Mouse (Mus musculus) CH12.LX (cell line): Measurements from ENCODE around the gene Nme9. TPM values are rescaled to one million over a fixed set of nuclear protein-coding genes. Genes with fewer than 3 reads are reported as not detected.

Source experiments
- DNase-seq: peaks from one replicate; pipeline ENCODE4 v3.0.0-alpha.2; 2013; ENCODE audit errors: extremely low read depth
- H3K27ac ChIP-seq: 2 replicates; pipeline ENCODE4 v1.5.1; 2012; ENCODE audit warnings: low read depth, mild to moderate bottlenecking, control low read depth, moderate library complexity; ENCODE audit not compliant: insufficient read depth
- H3K27me3 ChIP-seq: replicated peaks from 2 replicates; pipeline ENCODE3; 2012; ENCODE audit warnings: inconsistent platforms
- H3K36me3 ChIP-seq, 2 experiments: replicated peaks in 1 of 2; 2 replicates each; pipeline versions ENCODE3 to v1.6.1; 2012; ENCODE audit warnings: inconsistent platforms in 1 of 2, low read length in 1 of 2, mild to moderate bottlenecking in 1 of 2, mixed read lengths in 1 of 2, moderate library complexity in 1 of 2; ENCODE audit not compliant: control insufficient read depth in 1 of 2, insufficient read depth in 1 of 2
- H3K4me1 ChIP-seq, 2 experiments: 2 replicates each; pipeline ENCODE4 v1.6.1; 2012; ENCODE audit warnings: inconsistent platforms in 1 of 2, moderate library complexity in 1 of 2; ENCODE audit not compliant: insufficient read depth in 2 of 2, control insufficient read depth in 1 of 2
- H3K4me2 ChIP-seq: 2 replicates; pipeline ENCODE4 v1.6.1; 2012; ENCODE audit warnings: low read depth, mild to moderate bottlenecking, control low read depth; ENCODE audit not compliant: poor library complexity, insufficient read depth, severe bottlenecking
- H3K4me3 ChIP-seq, 3 experiments: fragments of 150-350 bp in 1 of 3; sonication (generic) in 1 of 3; replicated peaks in 1 of 3; 2 replicates each; pipeline versions ENCODE3 to v1.5.1; 2011 to 2012; ENCODE audit warnings: low read depth in 2 of 3, low read length in 2 of 3, mild to moderate bottlenecking in 2 of 3, moderate library complexity in 2 of 3, control low read depth in 1 of 3, improper control_type of control experiment in 1 of 3, inconsistent platforms in 1 of 3, mixed read lengths in 1 of 3; ENCODE audit not compliant: poor library complexity in 1 of 3
- H3K79me2 ChIP-seq: replicated peaks from 2 replicates; pipeline ENCODE4 v1.6.1; 2012; ENCODE audit warnings: mild to moderate bottlenecking, moderate library complexity; ENCODE audit not compliant: control insufficient read depth, poor library complexity, insufficient read depth, severe bottlenecking; ENCODE audit errors: extremely low read depth
- H3K9ac ChIP-seq: 2 replicates; pipeline ENCODE4 v1.6.1; 2012; ENCODE audit warnings: low read depth, mild to moderate bottlenecking, control low read depth, moderate library complexity; ENCODE audit not compliant: insufficient read depth
- H3K9me3 ChIP-seq: replicated peaks from 2 replicates; pipeline ENCODE3; 2012; ENCODE audit warnings: low read length, inconsistent platforms, mixed read lengths
- BHLHE40 ChIP-seq: IDR thresholded peaks from 2 replicates; pipeline ENCODE4 v1.6.1; 2011; ENCODE audit warnings: mild to moderate bottlenecking, low read depth, low read length, improper control_type of control experiment
- MAX ChIP-seq: IDR thresholded peaks from 2 replicates; pipeline ENCODE4 v1.6.1; 2011; ENCODE audit warnings: low read length, improper control_type of control experiment
- MAZ ChIP-seq: IDR thresholded peaks from 2 replicates; pipeline ENCODE4 v1.6.1; 2012; ENCODE audit warnings: low read depth, mild to moderate bottlenecking, inconsistent platforms, low read length, improper control_type of control experiment, moderate library complexity
- MEF2A ChIP-seq: IDR thresholded peaks from 2 replicates; pipeline ENCODE4 v1.6.1; 2014; ENCODE audit warnings: low read depth, mild to moderate bottlenecking, inconsistent platforms, low read length, improper control_type of control experiment, borderline replicate concordance
- NELFE ChIP-seq: IDR thresholded peaks from 2 replicates; pipeline ENCODE4 v1.6.1; 2011; ENCODE audit warnings: low read depth, low read length, improper control_type of control experiment
- NRF1 ChIP-seq: IDR thresholded peaks from 2 replicates; pipeline ENCODE4 v1.6.1; 2014; ENCODE audit warnings: low read depth, mild to moderate bottlenecking, inconsistent platforms, low read length, improper control_type of control experiment, moderate library complexity
- POLR2AphosphoS2 ChIP-seq: IDR thresholded peaks from 2 replicates; pipeline ENCODE4 v1.6.1; 2011; ENCODE audit warnings: low read depth, low read length, improper control_type of control experiment
- SIN3A ChIP-seq: IDR thresholded peaks from 2 replicates; pipeline ENCODE4 v1.6.1; 2012; ENCODE audit warnings: low read length, improper control_type of control experiment, inconsistent platforms
- TCF12 ChIP-seq: IDR thresholded peaks from 2 replicates; pipeline ENCODE4 v1.6.1; 2014; ENCODE audit warnings: low read depth, mild to moderate bottlenecking, inconsistent platforms, low read length, improper control_type of control experiment
- dilution Hi-C: fragments of 300-500 bp; cut with MboI; formaldehyde crosslinking; loops from 2 replicates; pipeline ENCODE4 v1.14.3; 2020; ENCODE audit warnings: low sequenced_read_pairs; ENCODE audit not compliant: extremely low pct_unique_long_range_greater_than_20kb, extremely low pct_ligation_motif_present
- in situ Hi-C: fragments of 300-500 bp; cut with MboI; formaldehyde crosslinking; loops from 3 replicates; pipeline ENCODE4 v1.14.3; 2019; ENCODE audit warnings: low sequenced_read_pairs, low pct_ligation_motif_present, low pct_unique_long_range_greater_than_20kb, mixed read lengths
- polyA plus RNA-seq: library from polyadenylated mRNA; unstranded; fragments of >175 nt; gene quantifications from 2 replicates; pipeline ENCODE4 v1.2.1, GENCODE M21; 2012; ENCODE audit warnings: low read depth; ENCODE audit not compliant: insufficient read length
- total RNA-seq, 2 experiments: library from RNA; depleted of rRNA; stranded (reverse); fragments of 300-350 nt in 1 of 2; fragments of >200 nt in 1 of 2; gene quantifications; 2 replicates each; pipeline ENCODE4 v1.2.3; 2012 to 2014

The Nme9 gene
- total and polyA plus RNA-seq, 3 experiments = not detected

DNA sequence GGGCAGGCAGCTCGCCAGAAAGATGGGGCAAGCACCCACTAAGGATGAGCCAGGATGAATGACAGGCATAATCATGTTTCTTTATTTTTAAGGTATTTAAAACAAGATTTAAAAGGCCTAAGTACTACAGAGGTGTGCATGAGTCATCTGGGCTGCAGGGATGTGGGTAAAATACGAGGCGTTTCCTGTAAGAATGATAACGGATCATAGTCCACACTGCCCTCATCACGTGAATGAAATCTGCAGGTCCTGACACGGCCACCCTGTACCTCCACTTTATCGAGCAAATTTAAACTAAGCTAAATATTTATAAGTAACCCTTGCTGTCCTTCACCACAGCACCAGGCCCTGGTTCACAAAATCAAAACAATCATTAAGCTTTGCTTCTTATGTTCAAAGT lies 54.6 kb downstream of the Nme9 start:
- in situ Hi-C loops (no loop called here), dilution Hi-C loops (no loop called here)
- Histone ChIP-seq H3K36me3 (peaks cover 5 to 62% of the 10 kb centered on the region in 2 experiments), H3K9ac (no peak overlapping the region), H3K4me2 (no peak overlapping the region), H3K9me3 (no peaks in the 10 kb centered on the region), H3K27ac (no peak overlapping the region), H3K4me1 (peaks cover 0 to 6% of the 10 kb centered on the region in 2 experiments; a peak in 1 of 4 replicates), H3K4me3 (no peak overlapping the region), H3K27me3 (no peaks in the 10 kb centered on the region), H3K79me2 (no peaks in the 10 kb centered on the region)
- no peak for TF ChIP-seq MAX
- TF ChIP-seq NELFE = no peak
- TF ChIP-seq TCF12 = no peak
- TF ChIP-seq BHLHE40 = no peak
- no peak for TF ChIP-seq MEF2A
- no peak for TF ChIP-seq NRF1
- TF ChIP-seq POLR2AphosphoS2 = no peak
- no peak for TF ChIP-seq MAZ
- no peak for TF ChIP-seq SIN3A
- no peak for DNase-seq

Other genes starting within 250 kb of the Nme9 start
- gene Faiml, start 214.2 kb upstream of the Nme9 start, total RNA-seq (2012; rRNA removed) = not detected in 2 replicates
- gene Faiml, start 214.2 kb upstream of the Nme9 start, total RNA-seq (2014; rRNA removed) = not detected in 2 replicates
- not detected in 2 replicates for gene Faiml, start 214.2 kb upstream of the Nme9 start, polyA plus RNA-seq
- 6.5 and 10.2 TPM in 2 replicates for gene Cep70, start 208.1 kb upstream of the Nme9 start, total RNA-seq (2012; rRNA removed)
- gene Cep70, start 208.1 kb upstream of the Nme9 start, total RNA-seq (2014; rRNA removed) = 21.8 and 22.9 TPM in 2 replicates
- 8.8 and 9.7 TPM in 2 replicates for gene Cep70, start 208.1 kb upstream of the Nme9 start, polyA plus RNA-seq
- gene Esyt3, start 92.9 kb upstream of the Nme9 start, total RNA-seq (2012; rRNA removed) = not detected in 2 replicates
- not detected in 2 replicates for gene Esyt3, start 92.9 kb upstream of the Nme9 start, total RNA-seq (2014; rRNA removed)
- 0.27 TPM in 1 of 2 replicates, not detected in the other for gene Esyt3, start 92.9 kb upstream of the Nme9 start, polyA plus RNA-seq
- 0.21 TPM in 1 of 2 replicates, not detected in the other for gene Mras, start 14.1 kb upstream of the Nme9 start, total RNA-seq (2012; rRNA removed)
- gene Mras, start 14.1 kb upstream of the Nme9 start, total RNA-seq (2014; rRNA removed) = not detected in 2 replicates
- not detected in 2 replicates for gene Mras, start 14.1 kb upstream of the Nme9 start, polyA plus RNA-seq
- 9.3 and 11.0 TPM in 2 replicates for gene Armc8, start 117.4 kb downstream of the Nme9 start, total RNA-seq (2012; rRNA removed)
- 16.9 and 17.0 TPM in 2 replicates for gene Armc8, start 117.4 kb downstream of the Nme9 start, total RNA-seq (2014; rRNA removed)
- gene Armc8, start 117.4 kb downstream of the Nme9 start, polyA plus RNA-seq = 12.6 and 15.3 TPM in 2 replicates
- 33.9 and 44.0 TPM in 2 replicates for gene Dbr1, start 124.3 kb downstream of the Nme9 start, total RNA-seq (2012; rRNA removed)
- gene Dbr1, start 124.3 kb downstream of the Nme9 start, total RNA-seq (2014; rRNA removed) = 57.5 and 64.7 TPM in 2 replicates
- gene Dbr1, start 124.3 kb downstream of the Nme9 start, polyA plus RNA-seq = 41.4 and 42.7 TPM in 2 replicates
- not detected in 2 replicates for gene A4gnt, start 161.0 kb downstream of the Nme9 start, total RNA-seq (2012; rRNA removed)
- gene A4gnt, start 161.0 kb downstream of the Nme9 start, total RNA-seq (2014; rRNA removed) = not detected in 2 replicates
- gene A4gnt, start 161.0 kb downstream of the Nme9 start, polyA plus RNA-seq = not detected in 2 replicates
- gene Dzip1l, start 178.0 kb downstream of the Nme9 start, total RNA-seq (2012; rRNA removed) = not detected in 2 replicates
- not detected in 2 replicates for gene Dzip1l, start 178.0 kb downstream of the Nme9 start, total RNA-seq (2014; rRNA removed)
- gene Dzip1l, start 178.0 kb downstream of the Nme9 start, polyA plus RNA-seq = not detected in 2 replicates